8 mouse cellular contexts compared by ENCODE assay signal in genomic region chr7:6781541-6781940, GRCm38 (mm10). TPM values are rescaled to one million over a fixed set of nuclear protein-coding genes. Genes with fewer than 3 reads are reported as not detected.
DNase-seq lines count a peak whose midpoint lies in the region; ATAC-seq and TF ChIP-seq lines count a peak whose summit lies in the region.

No protein-coding gene starts in this region.

- no peak overlapping the region for H3K4me2 ChIP-seq in heart, embryonic 12.5 days
- no peak overlapping the region for H3K4me2 ChIP-seq in lung, postnatal 0 days (replicated peaks; ENCODE audit: low read depth, low read length)

- peak overlapping the region; percentile 66 for H3K27ac ChIP-seq in heart, embryonic 12.5 days (ENCODE audit: poor library complexity, severe bottlenecking)
- peak overlapping the region; percentile 9; the same call in 1 of the 2 replicates for H3K27ac ChIP-seq in lung, postnatal 0 days (ENCODE audit: low read length)
- peak overlapping the region; percentile 89 for H3K27ac ChIP-seq in limb, embryonic 10.5 days

- ATAC-seq in heart, embryonic 12.5 days (ENCODE audit: insufficient number of reproducible peaks, low FRiP score), result no peak
- no peak for ATAC-seq in lung, postnatal 0 days

- no peak overlapping the region for H3K9ac ChIP-seq in heart, embryonic 12.5 days
- no peak overlapping the region for H3K9ac ChIP-seq in lung, postnatal 0 days (replicated peaks; ENCODE audit: low read depth)

- no peak overlapping the region for H3K4me3 ChIP-seq in heart, embryonic 12.5 days
- H3K4me3 ChIP-seq in lung, postnatal 0 days (ENCODE audit: low read depth, low read length), result no peak overlapping the region
- no peak overlapping the region for H3K4me3 ChIP-seq in lung, adult 2 months (replicated peaks; ENCODE audit: extremely low read depth, low read depth, low read length)
- no peak overlapping the region for H3K4me3 ChIP-seq in limb, embryonic 10.5 days

- H3K4me1 ChIP-seq in heart, embryonic 12.5 days (replicated peaks), result peaks cover 53% of the 10 kb centered on the region
- peaks cover 27% of the 10 kb centered on the region; the same call in 1 of the 2 replicates for H3K4me1 ChIP-seq in lung, postnatal 0 days (ENCODE audit: insufficient read depth, low read depth, low read length)
- H3K4me1 ChIP-seq in lung, adult 2 months (ENCODE audit: control insufficient read depth, insufficient read depth, low read length), result no peaks in the 10 kb centered on the region; the same call in 1 of the 2 replicates
- peaks cover 71% of the 10 kb centered on the region for H3K4me1 ChIP-seq in limb, embryonic 10.5 days

- H3K27me3 ChIP-seq in heart, embryonic 12.5 days (replicated peaks), result no peaks in the 10 kb centered on the region
- H3K27me3 ChIP-seq in lung, postnatal 0 days (replicated peaks; ENCODE audit: insufficient read depth, low read length), result no peaks in the 10 kb centered on the region
- H3K27me3 ChIP-seq in limb, embryonic 10.5 days (ENCODE audit: low read depth, poor library complexity, severe bottlenecking), result no peaks in the 10 kb centered on the region

- no peak for TF ChIP-seq CTCF in lung, postnatal 0 days (IDR thresholded peaks at IDR 0.05)
- no peak for TF ChIP-seq CTCF in lung, adult 2 months (IDR thresholded peaks at IDR 0.05; ENCODE audit: insufficient read depth, low read length)

- H3K9me3 ChIP-seq in heart, embryonic 12.5 days (replicated peaks), result no peaks in the 10 kb centered on the region
- H3K9me3 ChIP-seq in lung, postnatal 0 days (ENCODE audit: low read length), result no peaks in the 10 kb centered on the region
- H3K9me3 ChIP-seq in limb, embryonic 10.5 days (replicated peaks), result no peaks in the 10 kb centered on the region

- no peak for TF ChIP-seq EP300 in lung, postnatal 0 days (IDR thresholded peaks at IDR 0.05)

- no peak for DNase-seq in heart, adult 11 months
- DNase-seq in lung, postnatal 0 days (ENCODE audit: low spot score), result peak; percentile 60
- DNase-seq in lung, adult 2 months, result no peak
- peak; percentile 49 for DNase-seq in limb, embryonic 10.5 days (ENCODE audit: low spot score)
- peak; percentile 68 for DNase-seq in right cerebral cortex, postnatal 4 days
- no peak for DNase-seq in c-Kit-positive CD71-positive TER-119-positive erythroid progenitor cells, embryonic 14.5 days (ENCODE audit: low spot score)
- no peak for DNase-seq in thymus, postnatal 10 days (ENCODE audit: low spot score in 2 of 2)

- 30% methylated on average over 11 of the region's 11 CpGs for WGBS in heart, embryonic 12.5 days
- 18% methylated on average over 11 of the region's 11 CpGs for WGBS in lung, postnatal 0 days
- WGBS in lung, adult 2 months, result 35% methylated on average over 11 of the region's 11 CpGs
- 66% methylated on average over 11 of the region's 11 CpGs for WGBS in limb, embryonic 10.5 days

- no peaks in the 10 kb centered on the region for H3K36me3 ChIP-seq in heart, embryonic 12.5 days
- no peaks in the 10 kb centered on the region for H3K36me3 ChIP-seq in lung, postnatal 0 days (ENCODE audit: insufficient read depth, low read length)
- H3K36me3 ChIP-seq in limb, embryonic 10.5 days, result no peaks in the 10 kb centered on the region

- TF ChIP-seq POLR2A in lung, adult 2 months (IDR thresholded peaks at IDR 0.05; ENCODE audit: borderline replicate concordance, extremely low read depth, low read depth, low read length), result no peak

RNA-seq across cellular contexts. Expression of gene Usp29, which starts 51.2 kb away (rescaled TPM):
- 9.8 and 10.3 TPM in 2 replicates for polyA plus RNA-seq in heart, embryonic 12.5 days (2016; fragmentation: Nextera tagmentation; extraction: Ambion mirVana)
- 0.71 and 1.1 TPM in 2 replicates for polyA plus RNA-seq in lung, postnatal 0 days (2015; fragmentation: Nextera tagmentation; extraction: Ambion mirVana)
- 0.04 TPM in 1 of 2 replicates, not detected in the other for polyA plus RNA-seq in lung, adult 2 months (2012; rRNA removed)
- 25.1 and 25.4 TPM in 2 replicates for polyA plus RNA-seq in limb, embryonic 10.5 days (2016; fragmentation: Nextera tagmentation; extraction: Ambion mirVana)

RNA-seq across cellular contexts. Expression of gene Peg3, which starts 51.3 kb away (rescaled TPM):
- 191 and 195 TPM in 2 replicates for polyA plus RNA-seq in heart, embryonic 12.5 days (2016; fragmentation: Nextera tagmentation; extraction: Ambion mirVana)
- polyA plus RNA-seq in lung, postnatal 0 days (2015; fragmentation: Nextera tagmentation; extraction: Ambion mirVana), result 49.7 and 55.1 TPM in 2 replicates
- 3.1 and 5.4 TPM in 2 replicates for polyA plus RNA-seq in lung, adult 2 months (2012; rRNA removed)
- 378 and 427 TPM in 2 replicates for polyA plus RNA-seq in limb, embryonic 10.5 days (2016; fragmentation: Nextera tagmentation; extraction: Ambion mirVana)

Comparison
In these comparisons a context has a peak if more than half of its experiments do, and no peak if none do; other contexts are left out.
1. DNase-seq: peak in lung, postnatal 0 days (single experiment), limb, embryonic 10.5 days (single experiment) and right cerebral cortex, postnatal 4 days (single experiment); none in heart, adult 11 months (single experiment), lung, adult 2 months (single experiment), c-Kit-positive CD71-positive TER-119-positive erythroid progenitor cells, embryonic 14.5 days (single experiment) and thymus, postnatal 10 days (0 of 2).
2. H3K27ac ChIP-seq: peak in every context shown above with its lines; median percentile 89 in limb, embryonic 10.5 days; 66 in heart, embryonic 12.5 days; 9 in lung, postnatal 0 days.